Mouse (Mus musculus) embryonic facial prominence, embryonic 11.5 days (tissue): Measurements from ENCODE around the gene Pxk. TPM values are rescaled to one million over a fixed set of nuclear protein-coding genes. Genes with fewer than 3 reads are reported as not detected.

ENCODE experiments used
- ATAC-seq: fragments of 200-750 bp; cut with Nextera tagmentation; replicated peaks from 2 replicates; pipeline ENCODE4 v1.8.0; 2017; ENCODE audit warnings: low read depth; ENCODE audit not compliant: insufficient number of reproducible peaks, low FRiP score, low TSS enrichment
- DNase-seq: peaks from one replicate; pipeline ENCODE4 v3.0.0-alpha.2; 2015; ENCODE audit warnings: low spot score
- H3K27ac ChIP-seq: fragments of 300-500 bp; sonication (generic); replicated peaks from 2 replicates; pipeline ENCODE4 v1.5.1; 2014; ENCODE audit warnings: mild to moderate bottlenecking, low read depth, low read length, control low read depth
- H3K27me3 ChIP-seq: fragments of 300-500 bp; sonication (generic); 2 replicates; pipeline ENCODE4 v1.6.1; 2014; ENCODE audit warnings: mild to moderate bottlenecking, low read length, moderate library complexity, mixed read lengths; ENCODE audit not compliant: control insufficient read depth, insufficient read depth
- H3K36me3 ChIP-seq: fragments of 300-500 bp; sonication (generic); replicated peaks from 2 replicates; pipeline ENCODE4 v1.6.1; 2014; ENCODE audit warnings: low read depth, mild to moderate bottlenecking, low read length, moderate library complexity, mixed read lengths; ENCODE audit not compliant: control insufficient read depth, insufficient read depth
- H3K4me1 ChIP-seq: fragments of 300-500 bp; sonication (generic); 2 replicates; pipeline ENCODE4 v1.6.1; 2014; ENCODE audit warnings: low read length, mixed read lengths; ENCODE audit not compliant: control insufficient read depth, insufficient read depth
- H3K4me2 ChIP-seq: fragments of 300-500 bp; sonication (generic); 2 replicates; pipeline ENCODE4 v1.6.1; 2014; ENCODE audit warnings: low read depth, mild to moderate bottlenecking, control low read depth, low read length, moderate library complexity
- H3K4me3 ChIP-seq: fragments of 300-500 bp; sonication (generic); 2 replicates; pipeline ENCODE4 v1.5.1; 2014; ENCODE audit warnings: low read depth, low read length, control low read depth
- H3K9ac ChIP-seq: fragments of 300-500 bp; sonication (generic); replicated peaks from 2 replicates; pipeline ENCODE4 v1.6.1; 2014; ENCODE audit warnings: mild to moderate bottlenecking, control low read depth, low read length
- H3K9me3 ChIP-seq: fragments of 300-500 bp; sonication (generic); replicated peaks from 2 replicates; pipeline ENCODE4 v1.6.1; 2016; ENCODE audit warnings: mild to moderate bottlenecking, low read length, inconsistent platforms, mixed read lengths; ENCODE audit not compliant: control insufficient read depth
- WGBS: fragments of 180-500 bp; shearing (Covaris S2); extraction: QIAGEN DNeasy Blood & Tissue Kit; methylation state at CpG from one replicate; pipeline ENCODE4 v1.1.7; 2014; 5-methylcytosine and 5-hydroxymethylcytosine counted together
- polyA plus RNA-seq: library from polyadenylated mRNA; unstranded; fragments of >200 nt; fragmentation: Nextera tagmentation; extraction: Ambion mirVana; gene quantifications from 2 replicates; pipeline ENCODE4 v1.2.1, GENCODE M21; 2014

Gene Pxk
- polyA plus RNA-seq, 1 experiment from 2014 or later = 23.4 TPM

DNA sequence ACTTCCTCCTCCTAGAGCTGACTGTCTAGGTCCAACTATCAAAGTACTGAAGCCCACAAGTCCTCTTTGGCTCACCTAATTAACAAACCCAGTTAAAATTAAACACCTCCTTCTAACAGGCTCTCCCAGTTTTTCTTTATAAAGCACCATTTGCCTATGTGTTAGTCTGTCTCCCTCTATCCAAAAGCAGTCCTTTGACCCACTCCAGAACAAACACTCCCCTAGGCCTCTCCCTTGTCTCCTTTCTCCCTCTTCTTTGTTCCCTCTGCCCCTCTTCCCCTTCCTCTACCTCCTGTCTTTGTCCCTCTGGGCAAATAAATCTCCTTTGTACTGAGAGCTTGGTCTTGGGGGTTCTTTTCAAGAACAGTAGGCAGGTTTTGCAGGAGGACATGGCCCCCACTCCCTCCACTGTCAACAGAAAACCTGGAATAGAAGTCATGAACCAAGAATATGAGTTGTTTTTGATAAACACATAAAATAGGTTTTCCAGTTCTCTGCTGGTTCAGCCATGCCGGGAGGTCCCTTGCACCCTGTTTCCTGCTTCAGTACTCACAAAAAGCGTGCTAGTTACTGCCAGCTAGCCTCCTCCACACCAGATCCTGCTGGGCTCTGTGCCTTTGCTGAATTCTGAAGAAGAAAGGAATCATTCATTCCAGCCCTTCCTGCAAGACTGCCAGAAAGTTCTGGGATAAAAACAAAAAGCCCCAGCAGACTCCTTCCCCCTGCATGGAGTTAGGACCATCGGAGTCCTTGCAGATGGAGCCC, 35.3 kb upstream of the Pxk start:
- no peak for ATAC-seq
- no peak overlapping the region for H3K4me2 ChIP-seq
- H3K27ac ChIP-seq = no peak overlapping the region
- H3K4me1 ChIP-seq = no peaks in the 10 kb centered on the region
- H3K36me3 ChIP-seq = no peaks in the 10 kb centered on the region
- H3K27me3 ChIP-seq = no peaks in the 10 kb centered on the region
- DNase-seq = no peak
- no peaks in the 10 kb centered on the region for H3K9me3 ChIP-seq
- 58% methylated on average over 3 of the region's 3 CpGs for WGBS
- no peak overlapping the region for H3K9ac ChIP-seq
- H3K4me3 ChIP-seq = no peak overlapping the region

DNA sequence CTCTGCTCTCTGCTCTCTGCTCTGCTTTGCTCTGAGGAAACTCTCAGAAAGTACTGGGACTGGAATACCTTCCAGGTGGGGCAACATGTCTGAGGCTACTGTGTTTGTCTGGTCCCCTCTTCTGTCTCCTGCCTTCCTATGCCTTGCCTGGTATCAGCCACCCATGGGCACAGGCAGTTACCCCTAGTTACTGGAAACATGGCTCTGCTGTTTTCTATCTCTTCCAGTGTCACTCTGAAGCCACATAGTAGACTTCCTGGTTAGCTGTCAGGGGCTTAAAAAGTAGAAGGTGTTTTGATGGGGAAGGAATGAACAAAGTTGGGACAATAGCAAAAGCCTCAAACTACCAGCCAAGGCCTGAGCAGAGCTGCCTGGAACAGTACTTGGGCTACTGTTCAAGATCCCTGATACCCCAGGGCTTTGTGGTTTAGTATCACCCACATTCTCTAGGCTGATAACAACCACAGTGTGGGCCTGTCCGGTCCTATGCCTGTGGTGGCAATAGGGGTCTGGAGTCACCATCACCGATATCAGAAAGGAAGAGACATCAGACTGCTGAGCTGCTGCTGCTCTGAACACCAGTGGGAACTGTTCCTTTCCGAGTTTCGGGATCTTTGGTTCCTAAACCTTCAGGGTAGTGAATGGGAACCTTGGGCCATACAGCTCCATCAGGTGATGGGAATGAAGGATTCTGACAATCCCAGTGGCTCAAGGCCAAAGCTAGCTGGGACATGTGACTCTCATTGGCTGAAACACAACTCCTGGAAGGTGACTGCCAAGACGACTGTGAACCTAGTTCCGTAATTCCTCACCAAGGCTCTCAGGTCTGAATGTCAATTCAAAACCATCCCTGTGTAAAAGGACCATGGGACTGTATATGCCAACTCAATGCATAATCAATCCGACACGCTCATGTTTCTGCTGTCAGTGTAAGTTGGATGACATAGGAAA, 33.9 kb upstream of the Pxk start:
- no peaks in the 10 kb centered on the region for H3K9me3 ChIP-seq
- H3K36me3 ChIP-seq = no peaks in the 10 kb centered on the region
- H3K27ac ChIP-seq = no peak overlapping the region
- DNase-seq = no peak
- H3K4me3 ChIP-seq = no peak overlapping the region
- WGBS = 90% methylated on average over 8 of the region's 8 CpGs
- H3K9ac ChIP-seq = no peak overlapping the region
- ATAC-seq = no peak
- H3K4me2 ChIP-seq = no peak overlapping the region
- H3K4me1 ChIP-seq = no peaks in the 10 kb centered on the region
- no peaks in the 10 kb centered on the region for H3K27me3 ChIP-seq

DNA sequence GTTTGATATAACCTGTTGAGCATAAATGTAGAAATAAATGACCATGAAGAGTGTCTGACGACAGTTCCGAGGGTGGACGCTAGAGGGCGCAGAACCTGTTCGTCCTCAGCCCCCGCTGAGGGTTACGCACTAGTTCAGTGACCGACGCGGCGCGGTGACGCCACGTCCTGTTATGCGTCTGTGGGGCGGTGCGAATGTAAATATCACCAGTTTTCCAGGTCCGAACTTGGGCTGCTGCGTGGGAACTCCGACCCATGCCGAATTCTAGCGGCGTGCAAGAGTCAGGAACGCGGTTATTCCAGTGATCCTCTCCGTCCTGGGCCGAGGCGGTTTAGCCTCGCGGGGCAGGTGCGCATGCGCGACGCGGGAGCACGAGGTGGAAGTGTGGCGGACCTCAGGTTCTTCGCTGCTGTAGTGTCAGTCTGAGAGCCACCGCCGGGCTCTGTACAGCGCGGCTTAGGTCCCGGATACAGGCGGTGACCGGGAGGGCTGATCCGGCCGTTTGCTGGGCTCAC, 17.8 kb upstream of the Pxk start, which contains the start of gene Rpp14:
Gene Rpp14, plus strand, starts transcription at position 203 of the 515 bp plus-strand sequence.
- under 1% methylated on average over 47 of the region's 47 CpGs for WGBS
- peak within 1 kb of the TSS; percentile 81 for H3K9ac ChIP-seq
- peak within 1 kb of the TSS; percentile 60 for H3K4me3 ChIP-seq
- H3K9me3 ChIP-seq = no peaks in the 10 kb centered on the region
- no peaks in the 10 kb centered on the region for H3K36me3 ChIP-seq
- peak within 1 kb of the TSS; percentile 82 for H3K27ac ChIP-seq
- H3K4me1 ChIP-seq = no peaks in the 10 kb centered on the region
- H3K4me2 ChIP-seq = peak within 1 kb of the TSS; percentile 66
- peak; percentile 94 for ATAC-seq
- DNase-seq = peak; percentile 98
- H3K27me3 ChIP-seq = no peaks in the 10 kb centered on the region

DNA sequence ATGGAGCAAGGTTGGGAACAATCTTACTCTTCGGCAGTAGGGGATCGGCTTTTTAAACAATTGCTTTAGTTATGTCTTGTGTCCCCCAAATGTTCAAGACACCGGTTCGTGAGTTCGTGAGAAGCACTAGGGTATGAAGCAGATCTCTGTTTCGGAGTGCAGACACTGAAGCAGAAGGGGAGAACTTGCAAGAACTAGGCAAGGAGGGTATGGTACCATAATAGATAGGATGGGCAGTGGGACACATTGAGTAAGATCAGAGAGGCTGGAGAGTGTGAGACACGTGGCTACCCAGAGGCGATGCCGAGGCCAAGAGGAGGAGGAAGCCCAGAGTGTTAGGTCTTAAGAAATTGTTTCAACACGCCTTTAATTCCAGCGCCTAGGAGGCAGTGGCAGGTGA, 17.3 kb upstream of the Pxk start:
- ATAC-seq = peak; percentile 49; the same call in 1 of the 2 replicates

DNA sequence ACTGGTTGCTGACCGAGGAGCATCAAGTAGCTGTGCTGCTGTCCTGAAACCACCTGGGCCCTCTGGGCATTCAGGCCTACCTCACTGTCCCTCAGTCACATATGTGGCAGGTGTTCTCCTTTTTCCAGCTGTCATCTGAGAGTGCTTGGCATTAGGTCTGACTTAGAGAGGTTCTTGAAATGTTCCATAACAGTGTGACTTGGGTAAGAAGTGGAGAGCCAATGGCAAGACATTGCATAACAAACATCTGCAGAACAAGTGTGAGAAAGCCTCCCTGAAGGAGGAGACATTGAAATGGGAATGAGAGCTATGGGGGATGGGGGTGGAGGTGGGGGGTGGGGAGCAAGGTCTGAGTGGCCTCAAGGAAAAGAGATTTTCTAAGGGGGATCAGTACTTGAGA, 15.1 kb upstream of the Pxk start:
- no peak for ATAC-seq
- 90% methylated on average over 1 of the region's 1 CpGs for WGBS
- Histone ChIP-seq H3K27ac (no peak overlapping the region), H3K4me2 (no peak overlapping the region), H3K4me1 (no peaks in the 10 kb centered on the region), H3K36me3 (no peaks in the 10 kb centered on the region), H3K4me3 (no peak overlapping the region), H3K9ac (no peak overlapping the region), H3K27me3 (no peaks in the 10 kb centered on the region), H3K9me3 (no peaks in the 10 kb centered on the region)
- no peak for DNase-seq

More for the DNA sequence above, 17.3 kb upstream of the Pxk start:
- H3K9ac ChIP-seq = peak overlapping the region; percentile 81
- H3K4me2 ChIP-seq = peak overlapping the region; percentile 66
- peak overlapping the region; percentile 82 for H3K27ac ChIP-seq
- no peaks in the 10 kb centered on the region for H3K9me3 ChIP-seq
- H3K4me3 ChIP-seq = peak overlapping the region; percentile 60
- H3K36me3 ChIP-seq = no peaks in the 10 kb centered on the region
- no peaks in the 10 kb centered on the region for H3K4me1 ChIP-seq
- H3K27me3 ChIP-seq = no peaks in the 10 kb centered on the region
- 3% methylated on average over 11 of the region's 11 CpGs for WGBS
- peak; percentile 10 for DNase-seq

DNA sequence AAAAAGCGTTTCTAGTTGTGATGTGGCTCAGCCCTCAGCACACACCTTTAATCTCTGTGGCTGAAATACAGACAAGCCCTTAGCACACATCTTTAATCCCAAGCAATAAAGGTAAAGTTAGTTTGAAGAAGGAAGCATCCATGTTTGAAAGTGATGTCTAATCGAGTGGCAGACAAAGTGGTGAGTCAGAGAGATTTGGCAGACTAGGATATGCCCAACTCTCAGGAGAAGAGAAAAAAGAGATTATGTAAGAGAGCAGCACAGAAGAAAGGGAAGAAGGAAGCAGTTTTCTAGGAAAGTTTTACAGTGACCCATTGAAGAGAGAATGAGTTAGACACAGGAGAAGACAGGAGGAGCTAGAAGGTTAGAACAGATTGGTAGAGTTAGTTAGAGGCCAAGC, 9.0 kb upstream of the Pxk start:
- DNase-seq (no peak), ATAC-seq (no peak)
- Histone ChIP-seq H3K36me3 (peaks cover 2% of the 10 kb centered on the region; the same call in 1 of the 2 replicates), H3K9me3 (no peaks in the 10 kb centered on the region), H3K9ac (no peak overlapping the region), H3K27me3 (no peaks in the 10 kb centered on the region), H3K27ac (no peak overlapping the region), H3K4me3 (no peak overlapping the region), H3K4me1 (no peaks in the 10 kb centered on the region), H3K4me2 (no peak overlapping the region)
- WGBS = 94% methylated on average over 2 of the region's 2 CpGs

DNA sequence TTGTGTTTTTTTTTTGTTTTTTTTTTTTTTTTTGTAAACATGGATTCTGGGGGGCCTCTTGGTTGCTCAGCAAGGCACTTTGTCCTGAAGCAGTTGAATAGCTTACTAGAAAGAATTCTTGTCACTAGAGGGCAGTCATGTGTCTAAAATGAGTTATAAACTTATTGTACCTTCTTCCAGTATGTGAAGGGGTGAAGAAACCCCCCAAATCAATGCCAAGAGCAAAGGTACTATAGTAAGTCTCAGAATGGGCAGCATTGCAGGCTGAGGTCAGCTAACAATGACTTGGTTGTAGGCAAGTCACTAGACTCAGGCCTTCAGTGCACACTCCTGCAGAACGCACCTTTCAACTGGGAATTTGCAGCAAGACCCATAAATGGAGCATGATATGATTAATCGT, 5.4 kb upstream of the Pxk start:
- Histone ChIP-seq H3K4me3 (no peak overlapping the region), H3K36me3 (peaks cover 2% of the 10 kb centered on the region; the same call in 1 of the 2 replicates), H3K4me2 (no peak overlapping the region), H3K9ac (no peak overlapping the region), H3K9me3 (no peaks in the 10 kb centered on the region), H3K27me3 (no peaks in the 10 kb centered on the region), H3K4me1 (no peaks in the 10 kb centered on the region), H3K27ac (no peak overlapping the region)
- WGBS = 93% methylated on average over 2 of the region's 2 CpGs
- no peak for ATAC-seq
- DNase-seq = peak; percentile 80
